Mouse (Mus musculus): ENCODE measurements around the gene Tmem79. TPM values are rescaled to one million over a fixed set of nuclear protein-coding genes. Genes with fewer than 3 reads are reported as not detected.

The Tmem79 gene
- total RNA-seq (2023) = 0.62 TPM

GRCm38 (mm10) chr3:88336058-88337013 is at the start of gene Tmem79, which contains the start of gene Smg5:
Tmem79 (minus strand) TSS chr3:88336148.
Smg5 (plus strand) TSS chr3:88336260.

GRCm38 (mm10) chr3:88384364-88384763 is 48.4 kb upstream of the Tmem79 start, which contains the start of gene Bglap:
Bglap (minus strand) TSS chr3:88384464.

GRCm38 (mm10) chr3:88378599-88378998 is 42.7 kb upstream of the Tmem79 start, which contains the start of gene Bglap2:
Bglap2 (minus strand) TSS chr3:88378699.

GRCm38 (mm10) chr3:88372643-88373042 is 36.7 kb upstream of the Tmem79 start, which contains the start of gene Bglap3:
Bglap3 (minus strand) TSS chr3:88372743.

GRCm38 (mm10) chr3:88364337-88364736 is 28.4 kb upstream of the Tmem79 start, which contains the start of gene Paqr6:
Paqr6 (plus strand) TSS chr3:88364584.

GRCm38 (mm10) chr3:88324951-88325405 is 11.0 kb downstream of the Tmem79 start, which contains the start of gene Glmp:
Glmp (plus strand) TSS chr3:88325023.

GRCm38 (mm10) chr3:88296561-88297318 is 39.2 kb downstream of the Tmem79 start, which contains the start of the genes Tsacc and Cct3:
Tsacc (minus strand) TSS chr3:88296999.
Cct3 (plus strand) TSS chr3:88297116.

GRCm38 (mm10) chr3:88287110-88287509 is 48.8 kb downstream of the Tmem79 start, which contains the start of gene Gm38392:
Gm38392 (minus strand) TSS chr3:88287210.

Other genes starting within 250 kb of the Tmem79 start
- 452 TPM for gene Mef2d, start 193.8 kb downstream of the Tmem79 start, total RNA-seq (2023)
- gene Rhbg, start 81.4 kb downstream of the Tmem79 start, total RNA-seq (2023) = not detected
- not detected for gene Gm38392, start 48.9 kb downstream of the Tmem79 start, total RNA-seq (2023)
- gene Tsacc, start 39.1 kb downstream of the Tmem79 start, total RNA-seq (2023) = 5.1 TPM
- 177 TPM for gene Cct3, start 39.0 kb downstream of the Tmem79 start, total RNA-seq (2023)
- 96.6 TPM for gene Glmp, start 11.1 kb downstream of the Tmem79 start, total RNA-seq (2023)
- 131 TPM for gene Smg5, start 112 bp upstream of the Tmem79 start, total RNA-seq (2023)
- gene Paqr6, start 28.4 kb upstream of the Tmem79 start, total RNA-seq (2023) = not detected
- not detected for gene Bglap3, start 36.6 kb upstream of the Tmem79 start, total RNA-seq (2023)
- gene Bglap2, start 42.6 kb upstream of the Tmem79 start, total RNA-seq (2023) = not detected
- not detected for gene Bglap, start 48.3 kb upstream of the Tmem79 start, total RNA-seq (2023)
- 49.6 TPM for gene Pmf1, start 74.2 kb upstream of the Tmem79 start, total RNA-seq (2023)
- 17.2 TPM for gene Slc25a44, start 89.0 kb upstream of the Tmem79 start, total RNA-seq (2023)
- gene Sema4a, start 125.0 kb upstream of the Tmem79 start, total RNA-seq (2023) = 87.3 TPM
- 33.3 TPM for gene Lmna, start 173.8 kb upstream of the Tmem79 start, total RNA-seq (2023)
- 2.3 TPM for gene Mex3a, start 196.2 kb upstream of the Tmem79 start, total RNA-seq (2023)
- not detected for gene Rab25, start 212.2 kb upstream of the Tmem79 start, total RNA-seq (2023)
- 60.5 TPM for gene Lamtor2, start 216.9 kb upstream of the Tmem79 start, total RNA-seq (2023)
- 48.9 TPM for gene Ubqln4, start 217.6 kb upstream of the Tmem79 start, total RNA-seq (2023)
- gene Ssr2, start 239.7 kb upstream of the Tmem79 start, total RNA-seq (2023) = 61.2 TPM

All from CD4-positive naive resting alpha-beta T cell, adult 76 days (primary cell).